Mouse (Mus musculus) activated CD4-positive, CD25-positive, alpha-beta regulatory T cell, adult 9 weeks (primary cell): ENCODE results near the gene Tmem117. TPM values are rescaled to one million over a fixed set of nuclear protein-coding genes. Genes with fewer than 3 reads are reported as not detected.

Experiments used
- polyA plus RNA-seq: library from polyadenylated mRNA; unstranded; fragments of 100-300 nt; shearing (Covaris generic); gene quantifications from one replicate; pipeline ENCODE4 v1.2.1, GENCODE M21; 2017

Gene Tmem117
- polyA plus RNA-seq: not detected

DNA sequence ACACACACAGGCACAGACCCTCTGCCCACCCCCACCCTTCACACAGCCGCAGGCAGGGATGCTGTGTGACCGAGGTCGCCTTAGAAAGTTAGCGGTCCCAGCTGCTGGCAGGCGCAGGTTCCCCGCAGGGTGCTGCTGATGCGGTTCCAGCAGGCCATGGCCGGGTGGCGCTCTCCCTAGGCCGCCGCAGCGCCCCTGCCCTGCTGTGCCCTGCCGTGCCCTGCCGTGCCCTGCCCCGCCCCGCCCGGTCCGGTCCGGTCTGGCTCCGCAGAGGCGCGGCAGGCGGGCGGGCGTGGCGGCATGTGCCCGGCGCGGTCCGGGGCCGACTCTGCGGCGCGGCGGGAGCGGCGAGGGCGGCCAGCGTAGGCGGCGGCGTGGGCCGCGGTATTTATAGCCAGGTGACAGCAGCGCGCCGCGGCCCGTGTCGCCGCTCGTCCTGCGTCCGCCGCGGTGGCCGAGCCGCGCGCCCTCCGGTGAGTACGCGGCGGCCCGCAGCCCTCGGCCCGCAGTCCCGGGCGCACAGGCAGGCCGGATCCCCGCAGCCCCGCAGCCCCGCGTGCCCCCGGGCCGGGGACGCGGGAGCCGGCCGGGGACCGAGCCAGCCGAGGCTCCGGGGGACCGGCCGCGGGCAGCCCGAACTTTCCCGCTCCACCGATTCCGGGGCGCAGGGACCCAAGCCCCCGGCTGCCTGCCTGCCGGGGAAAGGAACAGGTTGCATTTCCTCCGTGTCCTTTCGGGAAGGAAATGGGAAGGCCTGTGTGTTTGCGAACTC lies at the start of gene Tmem117:
Gene Tmem117, plus strand, starts transcription at position 403 of the 772 bp plus-strand sequence.

DNA sequence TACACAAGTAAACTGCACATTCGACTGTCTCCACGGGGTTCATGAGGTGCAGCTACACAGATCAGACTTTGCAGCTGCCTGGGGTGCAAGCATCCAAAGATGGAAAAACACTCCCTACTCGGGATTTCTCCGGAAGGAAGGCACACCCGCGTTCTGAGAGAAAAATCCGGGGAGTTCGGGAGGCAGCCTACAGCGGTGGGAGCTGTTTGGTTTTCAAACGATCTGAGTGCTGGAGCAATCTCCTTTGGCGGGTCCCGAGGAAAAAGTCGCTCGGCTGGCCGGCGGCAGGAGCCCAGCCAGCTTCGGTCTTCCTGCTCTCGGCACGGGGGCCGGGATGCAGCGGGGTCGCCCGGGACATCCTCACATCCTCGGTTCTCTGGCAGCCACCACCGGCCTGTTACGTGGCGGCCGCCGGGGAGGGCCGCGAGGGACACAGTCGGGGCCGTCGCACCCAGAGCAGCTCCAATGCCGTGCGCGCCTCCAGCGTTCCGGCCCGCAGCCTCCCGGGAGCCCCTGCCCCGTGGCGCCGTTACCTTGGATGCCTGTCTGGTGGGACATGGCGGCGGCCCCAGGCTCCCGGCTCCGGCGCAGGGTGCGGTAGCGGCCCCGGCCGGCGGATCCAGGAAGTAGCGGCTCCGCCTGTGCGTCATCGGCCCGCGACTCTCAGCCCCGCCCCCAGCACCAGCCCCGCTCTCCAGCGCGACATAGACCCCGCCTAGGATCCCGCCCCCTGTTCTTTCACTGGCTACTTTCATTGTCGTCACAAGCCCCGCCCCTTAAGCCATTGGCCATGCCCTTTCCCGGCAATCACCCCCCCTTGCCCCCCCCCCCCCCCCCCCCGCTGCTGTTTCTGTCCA lies 39.6 kb upstream of the Tmem117 start, which contains the start of gene Twf1:
Gene Twf1, minus strand, starts transcription at position 671 of the 857 bp plus-strand sequence.

Other genes starting within 250 kb of the Tmem117 start
- not detected for gene Adamts20, start 163.8 kb upstream of the Tmem117 start, polyA plus RNA-seq
- 11.7 TPM for gene Pus7l, start 85.7 kb upstream of the Tmem117 start, polyA plus RNA-seq
- gene Irak4, start 85.6 kb upstream of the Tmem117 start, polyA plus RNA-seq: 43.1 TPM
- gene Twf1, start 39.3 kb upstream of the Tmem117 start, polyA plus RNA-seq: 23.4 TPM